Mouse (Mus musculus): ENCODE measurements around the gene St8sia1. TPM values are rescaled to one million over a fixed set of nuclear protein-coding genes. Genes with fewer than 3 reads are reported as not detected.

The St8sia1 gene
- polyA plus RNA-seq, 2 experiments = 0.93 to 1.3 TPM

GRCm38 (mm10) chr6:142944470-142944869, 19.8 kb downstream of the St8sia1 start:
- Histone ChIP-seq H3K9me3 (ENCODE audit: control insufficient read depth, low read length) (no peaks in the 10 kb centered on the region), H3K36me3 (ENCODE audit: control insufficient read depth, insufficient read depth, low read length) (no peaks in the 10 kb centered on the region), H3K4me2 (replicated peaks; ENCODE audit: low read depth, low read length, severe bottlenecking) (no peak overlapping the region), H3K9ac (ENCODE audit: low read depth, low read length, severe bottlenecking) (no peak overlapping the region), H3K4me3 (replicated peaks; ENCODE audit: low read length) (no peak overlapping the region), H3K4me1 (ENCODE audit: control insufficient read depth, insufficient read depth, low read length) (peaks cover 9% of the 10 kb centered on the region), H3K27ac (replicated peaks; ENCODE audit: low read depth, low read length) (no peak overlapping the region), H3K27me3 (ENCODE audit: control insufficient read depth, insufficient read depth, low read length) (no peaks in the 10 kb centered on the region)
- TF ChIP-seq POLR2A (IDR thresholded peaks at IDR 0.05; ENCODE audit: borderline replicate concordance, extremely low read depth, insufficient read depth, insufficient read length) = no peak
- ATAC-seq (ENCODE audit: low FRiP score, low read depth) (no peak), DNase-seq (ENCODE audit: low spot score) (no peak)
- 92% methylated on average over 3 of the region's 3 CpGs for WGBS

- WGBS = 48% methylated on average over 8 of the region's 8 CpGs
Observed at GRCm38 (mm10) chr6:142943419-142943818, 20.8 kb downstream of the St8sia1 start.

GRCm38 (mm10) chr6:142941596-142942381, 22.5 kb downstream of the St8sia1 start:
- no peak for TF ChIP-seq POLR2A (IDR thresholded peaks at IDR 0.05; ENCODE audit: borderline replicate concordance, extremely low read depth, insufficient read depth, insufficient read length)
- H3K27ac ChIP-seq (replicated peaks; ENCODE audit: low read depth, low read length) = no peak overlapping the region
- no peaks in the 10 kb centered on the region for H3K9me3 ChIP-seq (ENCODE audit: control insufficient read depth, low read length)
- no peak for ATAC-seq (ENCODE audit: low FRiP score, low read depth)
- no peak for DNase-seq (ENCODE audit: low spot score)
- no peak overlapping the region for H3K9ac ChIP-seq (ENCODE audit: low read depth, low read length, severe bottlenecking)
- H3K36me3 ChIP-seq (ENCODE audit: control insufficient read depth, insufficient read depth, low read length) = no peaks in the 10 kb centered on the region
- no peak overlapping the region for H3K4me3 ChIP-seq (replicated peaks; ENCODE audit: low read length)
- peaks cover 9% of the 10 kb centered on the region; the same call in 1 of the 2 replicates for H3K4me1 ChIP-seq (ENCODE audit: control insufficient read depth, insufficient read depth, low read length)
- WGBS = 83% methylated on average over 11 of the region's 11 CpGs
- H3K4me2 ChIP-seq (replicated peaks; ENCODE audit: low read depth, low read length, severe bottlenecking) = no peak overlapping the region
- H3K27me3 ChIP-seq (ENCODE audit: control insufficient read depth, insufficient read depth, low read length) = no peaks in the 10 kb centered on the region

More at GRCm38 (mm10) chr6:142943419-142943818, 20.8 kb downstream of the St8sia1 start:
- ATAC-seq (ENCODE audit: low FRiP score, low read depth) (no peak), DNase-seq (ENCODE audit: low spot score) (no peak)
- no peaks in the 10 kb centered on the region for H3K27me3 ChIP-seq (ENCODE audit: control insufficient read depth, insufficient read depth, low read length)
- no peak overlapping the region for H3K4me2 ChIP-seq (replicated peaks; ENCODE audit: low read depth, low read length, severe bottlenecking)
- H3K9me3 ChIP-seq (ENCODE audit: control insufficient read depth, low read length) = no peaks in the 10 kb centered on the region
- H3K9ac ChIP-seq (ENCODE audit: low read depth, low read length, severe bottlenecking) = no peak overlapping the region
- H3K4me1 ChIP-seq (ENCODE audit: control insufficient read depth, insufficient read depth, low read length) = peaks cover 9% of the 10 kb centered on the region; the same call in 1 of the 2 replicates
- no peak overlapping the region for H3K27ac ChIP-seq (replicated peaks; ENCODE audit: low read depth, low read length)
- no peaks in the 10 kb centered on the region for H3K36me3 ChIP-seq (ENCODE audit: control insufficient read depth, insufficient read depth, low read length)
- H3K4me3 ChIP-seq (replicated peaks; ENCODE audit: low read length) = no peak overlapping the region
- TF ChIP-seq POLR2A (IDR thresholded peaks at IDR 0.05; ENCODE audit: borderline replicate concordance, extremely low read depth, insufficient read depth, insufficient read length) = no peak

GRCm38 (mm10) chr6:142941078-142941477, 23.2 kb downstream of the St8sia1 start:
- Histone ChIP-seq H3K27me3 (ENCODE audit: control insufficient read depth, insufficient read depth, low read length) (no peaks in the 10 kb centered on the region), H3K27ac (replicated peaks; ENCODE audit: low read depth, low read length) (no peak overlapping the region), H3K36me3 (ENCODE audit: control insufficient read depth, insufficient read depth, low read length) (no peaks in the 10 kb centered on the region), H3K9ac (ENCODE audit: low read depth, low read length, severe bottlenecking) (no peak overlapping the region), H3K9me3 (ENCODE audit: control insufficient read depth, low read length) (no peaks in the 10 kb centered on the region), H3K4me3 (replicated peaks; ENCODE audit: low read length) (no peak overlapping the region), H3K4me2 (replicated peaks; ENCODE audit: low read depth, low read length, severe bottlenecking) (no peak overlapping the region), H3K4me1 (ENCODE audit: control insufficient read depth, insufficient read depth, low read length) (peaks cover 4% of the 10 kb centered on the region; the same call in 1 of the 2 replicates)
- WGBS = 87% methylated on average over 8 of the region's 8 CpGs
- TF ChIP-seq POLR2A (IDR thresholded peaks at IDR 0.05; ENCODE audit: borderline replicate concordance, extremely low read depth, insufficient read depth, insufficient read length) = no peak
- DNase-seq (ENCODE audit: low spot score) = no peak
- ATAC-seq (ENCODE audit: low FRiP score, low read depth) = no peak

GRCm38 (mm10) chr6:142938549-142939345, 25.5 kb downstream of the St8sia1 start:
- no peak overlapping the region for H3K27ac ChIP-seq (replicated peaks; ENCODE audit: low read depth, low read length)
- H3K9me3 ChIP-seq (ENCODE audit: control insufficient read depth, low read length) = no peaks in the 10 kb centered on the region
- H3K36me3 ChIP-seq (ENCODE audit: control insufficient read depth, insufficient read depth, low read length) = no peaks in the 10 kb centered on the region
- no peaks in the 10 kb centered on the region for H3K4me1 ChIP-seq (ENCODE audit: control insufficient read depth, insufficient read depth, low read length)
- H3K4me3 ChIP-seq (replicated peaks; ENCODE audit: low read length) = no peak overlapping the region
- no peak for TF ChIP-seq POLR2A (IDR thresholded peaks at IDR 0.05; ENCODE audit: borderline replicate concordance, extremely low read depth, insufficient read depth, insufficient read length)
- 68% methylated on average over 9 of the region's 9 CpGs for WGBS
- no peak overlapping the region for H3K4me2 ChIP-seq (replicated peaks; ENCODE audit: low read depth, low read length, severe bottlenecking)
- no peak for DNase-seq (ENCODE audit: low spot score)
- H3K27me3 ChIP-seq (ENCODE audit: control insufficient read depth, insufficient read depth, low read length) = no peaks in the 10 kb centered on the region
- H3K9ac ChIP-seq (ENCODE audit: low read depth, low read length, severe bottlenecking) = no peak overlapping the region
- no peak for ATAC-seq (ENCODE audit: low FRiP score, low read depth)
